Mouse (Mus musculus) liver, postnatal 0 days (tissue): ENCODE data around the gene Ubtf.

Experiments used
- CTCF ChIP-seq: sonication (generic); IDR thresholded peaks from 2 replicates; pipeline ENCODE4 v1.5.1; 2016; ENCODE audit warnings: antibody characterized with exemption, low read depth
- EP300 ChIP-seq: IDR thresholded peaks from 2 replicates; pipeline ENCODE4 v1.6.1; 2016; ENCODE audit warnings: antibody characterized with exemption, low read depth, mild to moderate bottlenecking

- no peak for TF ChIP-seq CTCF
- 0 out of 2 replicates have a peak, but pooled peaks have one; percentile 15 for TF ChIP-seq EP300
These were observed 46.2 kb upstream of the Ubtf start for GRCm38 (mm10) chr11:102365699-102366098.
